17 mouse cellular contexts compared by ENCODE assay signal in the genomic region with DNA sequence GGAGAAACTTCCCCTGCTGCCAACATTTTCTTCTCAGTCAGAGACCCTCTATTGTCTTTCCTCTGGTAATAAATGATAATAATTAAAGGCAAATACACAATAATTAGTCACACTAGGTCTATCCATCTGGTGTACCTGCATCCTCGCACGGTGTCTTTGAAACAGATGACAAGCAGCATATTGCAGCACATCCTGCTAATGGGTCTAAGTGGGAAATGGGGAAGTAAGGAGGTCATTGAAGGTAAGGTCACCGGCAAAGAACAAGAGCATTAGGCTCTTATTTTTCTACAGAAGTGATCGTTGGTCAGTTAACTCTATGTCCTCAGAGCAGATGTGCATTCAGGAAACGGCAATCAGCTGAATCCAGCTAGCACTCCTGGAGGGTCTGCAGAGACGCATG.
"Had no signal": no experiment of that assay in that cellular context is flagged by ENCODE, and none has a peak within 500 bp of the region (broad histone marks: within the 10 kb centered on the region; RNA-seq: fewer than 3 reads in every experiment).

No protein-coding gene starts in this region.

- H3K27me3 ChIP-seq: neural tube, embryonic 12.5 days; neural tube, embryonic 13.5 days; neural tube, embryonic 15.5 days; stomach, embryonic 15.5 days had no signal

- H3K9ac ChIP-seq: neural tube, embryonic 12.5 days; neural tube, embryonic 13.5 days; neural tube, embryonic 15.5 days; stomach, embryonic 15.5 days had no signal

- DNase-seq: retina, postnatal 1 day; right cerebral cortex, adult 18-20 months; right cerebral cortex, postnatal 14 days; right cerebral cortex, postnatal 25 days; right cerebral cortex, postnatal 4 days; spleen, adult 18-20 months; thymus, adult 18-20 months; thymus, adult 2 months; thymus, postnatal 14 days; thymus, postnatal 25 days; thymus, postnatal 36 days; thymus, postnatal 4 days had no signal

- H3K9me3 ChIP-seq: neural tube, embryonic 12.5 days; neural tube, embryonic 13.5 days; neural tube, embryonic 15.5 days; stomach, embryonic 15.5 days had no signal

- H3K4me3 ChIP-seq: neural tube, embryonic 12.5 days; neural tube, embryonic 13.5 days; neural tube, embryonic 15.5 days; stomach, embryonic 15.5 days had no signal

- H3K36me3 ChIP-seq: neural tube, embryonic 12.5 days; neural tube, embryonic 13.5 days; neural tube, embryonic 15.5 days; stomach, embryonic 15.5 days had no signal

- H3K27ac ChIP-seq: neural tube, embryonic 12.5 days; neural tube, embryonic 13.5 days; neural tube, embryonic 15.5 days; stomach, embryonic 15.5 days; stomach, postnatal 0 days had no signal

- H3K4me2 ChIP-seq: neural tube, embryonic 12.5 days; neural tube, embryonic 13.5 days; neural tube, embryonic 15.5 days; stomach, embryonic 15.5 days had no signal

- H3K4me1 ChIP-seq: neural tube, embryonic 12.5 days; neural tube, embryonic 13.5 days; neural tube, embryonic 15.5 days; stomach, embryonic 15.5 days had no signal
